Mouse (Mus musculus) megakaryocyte, embryonic 14.5 days (primary cell): Measurements from ENCODE around the gene Tpst2. TPM values are rescaled to one million over a fixed set of nuclear protein-coding genes. Genes with fewer than 3 reads are reported as not detected.

Experiments used
- H3K27me3 ChIP-seq: replicated peaks from 2 replicates; pipeline ENCODE3; 2012; ENCODE audit warnings: inconsistent platforms
- H3K36me3 ChIP-seq: replicated peaks from 2 replicates; pipeline ENCODE3; 2012; ENCODE audit warnings: low read length, inconsistent platforms, mixed read lengths
- H3K4me1 ChIP-seq: 2 replicates; pipeline ENCODE4 v1.6.1; 2012; ENCODE audit warnings: inconsistent platforms
- H3K4me3 ChIP-seq: replicated peaks from 2 replicates; pipeline ENCODE3; 2012; ENCODE audit warnings: moderate library complexity, mild to moderate bottlenecking, inconsistent platforms
- H3K9me3 ChIP-seq: 2 replicates; pipeline ENCODE4 v1.6.1; 2012; ENCODE audit warnings: inconsistent platforms
- FLI1 ChIP-seq: IDR thresholded peaks from 2 replicates; pipeline ENCODE4 v1.6.1; 2012; ENCODE audit warnings: low read length, inconsistent platforms, mixed read lengths
- GATA1 ChIP-seq: IDR thresholded peaks from 3 replicates; pipeline ENCODE4 v1.6.1; 2012; ENCODE audit warnings: mixed read lengths, low read length, inconsistent platforms, borderline replicate concordance
- polyA plus RNA-seq: library from polyadenylated mRNA; stranded (reverse); fragments of >175 nt; gene quantifications from 2 replicates; pipeline ENCODE4 v1.2.3, GENCODE M21; 2012; ENCODE audit warnings: low replicate concordance; ENCODE audit not compliant: insufficient read depth

The Tpst2 gene
- polyA plus RNA-seq, 1 experiment = 479 TPM

DNA sequence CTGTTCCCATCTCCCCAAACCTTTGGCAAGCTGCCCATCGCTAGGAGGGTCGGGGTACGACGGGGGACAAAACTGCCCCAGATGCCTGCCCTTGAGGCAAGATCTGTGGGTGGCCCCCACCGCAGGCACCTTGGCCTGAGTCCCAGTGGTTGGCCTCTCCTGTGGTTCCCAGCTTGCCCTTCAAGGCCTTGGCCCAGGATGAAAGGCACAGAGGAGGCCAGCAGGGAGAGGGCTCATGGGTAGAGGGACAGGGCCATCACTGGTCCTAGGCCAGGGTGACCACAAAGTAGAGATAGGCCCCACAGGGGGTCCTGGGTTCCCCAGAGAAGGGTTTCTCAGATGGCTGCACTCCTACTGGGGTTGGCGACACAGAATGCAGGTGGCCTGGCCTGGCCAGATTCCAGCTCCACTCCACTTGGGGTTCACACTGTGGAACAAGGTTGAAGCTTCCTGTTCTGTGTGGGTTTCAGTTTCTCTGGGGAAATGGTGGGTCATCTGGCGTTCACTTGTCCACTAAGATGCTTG lies 22.1 kb upstream of the Tpst2 start:
- TF ChIP-seq FLI1 = no peak
- TF ChIP-seq GATA1 = no peak
- Histone ChIP-seq H3K4me1 (peaks cover 95% of the 10 kb centered on the region), H3K27me3 (peaks cover 20% of the 10 kb centered on the region)

DNA sequence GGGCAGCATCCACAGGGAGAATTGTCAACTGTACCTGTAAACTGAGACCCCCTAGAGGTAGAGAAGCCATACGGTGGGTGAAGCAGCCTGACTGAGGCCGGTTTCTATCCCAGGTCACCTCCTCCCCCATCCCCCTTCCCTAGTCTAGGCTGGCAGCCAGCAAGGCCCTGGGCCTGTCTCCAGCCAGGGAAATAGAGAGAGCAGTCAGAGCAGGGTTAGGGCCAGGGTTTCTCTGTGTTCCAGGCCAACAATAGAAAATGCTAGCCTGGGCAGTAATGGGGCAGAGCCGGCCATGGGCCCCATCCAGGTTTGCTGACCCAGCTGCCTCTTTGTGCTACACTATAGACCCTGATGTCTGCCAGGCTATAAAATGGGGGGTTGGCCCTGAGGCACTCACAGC lies 21.1 kb upstream of the Tpst2 start, which contains the start of gene Crybb1:
Crybb1 (plus strand) TSS at position 390 of the 400 bp plus-strand sequence.
- TF ChIP-seq GATA1 (no peak), FLI1 (no peak)
- Histone ChIP-seq H3K4me3 (peak within 1 kb of the TSS; percentile 24), H3K4me1 (peaks cover 99% of the 10 kb centered on the region), H3K36me3 (peaks cover 3% of the 10 kb centered on the region), H3K9me3 (peaks cover 6% of the 10 kb centered on the region; the same call in 1 of the 2 replicates), H3K27me3 (peaks cover 30% of the 10 kb centered on the region)

More for the DNA sequence above, 22.1 kb upstream of the Tpst2 start:
- peaks cover 11% of the 10 kb centered on the region for H3K36me3 ChIP-seq
- H3K4me3 ChIP-seq = peak overlapping the region; percentile 24
- peaks cover 13% of the 10 kb centered on the region for H3K9me3 ChIP-seq

DNA sequence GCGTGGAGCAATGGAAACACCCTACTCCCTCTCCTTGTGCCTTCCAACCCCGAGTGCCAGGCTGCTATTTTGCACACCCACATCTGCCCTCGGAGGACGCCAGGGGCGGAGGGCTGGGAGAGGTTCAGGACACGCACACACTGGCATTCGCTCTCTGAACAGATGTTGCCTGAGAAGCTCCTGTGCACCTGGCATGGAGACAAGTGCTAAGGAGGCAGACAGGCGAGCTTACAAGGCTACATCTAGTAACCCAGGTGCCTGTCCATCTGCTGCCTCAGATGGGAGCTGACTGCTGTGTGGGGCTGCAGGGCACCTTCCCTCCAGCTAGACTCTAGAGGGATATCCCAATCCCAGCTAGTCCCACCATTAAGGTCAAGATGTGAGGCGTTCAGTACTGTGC lies 20.0 kb upstream of the Tpst2 start:
- Histone ChIP-seq H3K36me3 (peaks cover under 1% of the 10 kb centered on the region), H3K9me3 (no peaks in the 10 kb centered on the region), H3K4me3 (peak overlapping the region; percentile 24), H3K4me1 (peaks cover 94% of the 10 kb centered on the region), H3K27me3 (peaks cover 35% of the 10 kb centered on the region)
- TF ChIP-seq GATA1 (no peak), FLI1 (no peak)

DNA sequence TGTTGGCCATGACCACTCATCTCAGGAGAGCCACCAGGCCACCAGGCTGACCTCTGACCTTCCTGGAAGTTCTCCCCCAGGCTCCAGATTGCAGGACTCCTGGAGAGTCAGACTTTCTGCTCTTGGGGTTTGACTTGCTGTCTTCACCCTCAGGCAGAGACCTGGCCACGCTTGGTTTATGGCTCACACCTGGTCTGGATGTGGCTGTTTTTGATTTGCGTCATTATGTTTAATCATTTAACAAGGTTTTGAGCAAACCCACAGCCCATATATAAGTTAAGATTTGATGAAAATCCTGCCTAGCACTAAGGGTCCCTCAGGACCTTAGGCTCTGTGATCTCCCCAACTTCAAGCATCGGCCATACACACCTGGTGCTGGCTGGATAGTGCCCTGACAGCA lies 18.6 kb upstream of the Tpst2 start:
- H3K4me3 ChIP-seq = no peak overlapping the region
- no peak for TF ChIP-seq GATA1
- TF ChIP-seq FLI1 = no peak
- peaks cover 93% of the 10 kb centered on the region for H3K4me1 ChIP-seq
- H3K36me3 ChIP-seq = no peaks in the 10 kb centered on the region
- H3K27me3 ChIP-seq = peaks cover 43% of the 10 kb centered on the region
- H3K9me3 ChIP-seq = no peaks in the 10 kb centered on the region

DNA sequence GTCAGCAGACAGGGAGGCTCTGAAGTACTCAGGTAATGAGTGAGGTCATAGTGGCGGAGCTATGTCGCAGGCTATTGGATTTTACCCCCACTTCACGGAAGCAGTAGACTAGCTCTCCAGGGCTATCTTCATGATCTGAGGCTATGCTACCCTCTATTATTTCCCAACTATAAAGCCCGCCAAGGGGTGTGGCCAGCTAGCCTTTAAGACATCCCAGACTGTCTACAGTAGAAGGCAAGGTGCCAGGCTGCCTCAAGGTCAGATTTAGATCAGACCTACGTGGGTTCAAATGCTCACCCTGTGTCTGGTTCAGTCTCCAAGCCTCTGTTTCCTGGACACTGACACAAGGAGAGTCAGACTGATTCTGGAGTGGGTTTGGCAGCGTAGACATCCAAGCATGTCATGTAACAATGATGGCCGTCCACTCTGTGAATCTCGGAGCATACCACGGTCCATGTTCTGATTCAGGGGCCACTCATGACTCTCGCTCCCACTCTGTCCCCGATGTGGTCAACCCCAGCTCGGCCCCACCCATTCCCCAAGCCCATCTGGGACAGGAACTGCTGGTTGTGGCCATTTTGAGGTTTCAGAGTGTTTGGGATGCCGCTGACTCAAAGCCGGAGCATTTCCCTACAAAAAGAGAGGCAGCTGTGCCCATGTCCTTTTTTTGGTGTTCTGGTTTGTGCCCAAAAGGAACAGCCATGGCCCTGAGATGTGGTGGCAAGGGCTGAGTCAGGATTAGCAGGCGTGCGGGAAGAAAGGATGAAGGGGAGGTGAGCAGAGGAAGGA lies 16.4 kb upstream of the Tpst2 start:
- peaks cover 92% of the 10 kb centered on the region for H3K4me1 ChIP-seq
- TF ChIP-seq GATA1 = no peak
- no peak for TF ChIP-seq FLI1

DNA sequence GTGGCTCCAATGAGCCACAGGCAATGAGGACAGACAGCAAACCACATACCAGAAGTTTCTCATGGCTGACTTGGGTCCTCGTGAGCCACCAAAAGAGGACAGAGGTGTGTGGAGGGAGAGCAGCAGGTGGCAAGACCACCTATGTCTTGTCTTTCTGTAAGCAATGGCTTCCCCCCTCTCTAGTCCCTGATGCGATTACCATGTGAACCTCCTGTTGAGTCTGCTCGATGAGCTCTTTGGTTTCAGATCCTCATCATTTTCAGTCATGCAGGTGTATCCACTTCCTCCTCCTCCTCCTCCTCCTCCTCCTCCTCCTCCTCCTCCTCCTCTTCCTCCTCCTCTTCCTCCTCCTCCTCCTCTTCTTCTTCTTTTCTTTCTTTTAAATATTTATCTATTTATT lies 15.7 kb upstream of the Tpst2 start:
- Histone ChIP-seq H3K4me1 (peaks cover 92% of the 10 kb centered on the region), H3K9me3 (no peaks in the 10 kb centered on the region), H3K4me3 (no peak overlapping the region), H3K27me3 (peaks cover 61% of the 10 kb centered on the region), H3K36me3 (no peaks in the 10 kb centered on the region)
- TF ChIP-seq FLI1 (no peak), GATA1 (no peak)

More for the DNA sequence above, 16.4 kb upstream of the Tpst2 start:
- H3K4me3 ChIP-seq = no peak overlapping the region
- no peaks in the 10 kb centered on the region for H3K36me3 ChIP-seq
- peaks cover 58% of the 10 kb centered on the region for H3K27me3 ChIP-seq
- no peaks in the 10 kb centered on the region for H3K9me3 ChIP-seq

DNA sequence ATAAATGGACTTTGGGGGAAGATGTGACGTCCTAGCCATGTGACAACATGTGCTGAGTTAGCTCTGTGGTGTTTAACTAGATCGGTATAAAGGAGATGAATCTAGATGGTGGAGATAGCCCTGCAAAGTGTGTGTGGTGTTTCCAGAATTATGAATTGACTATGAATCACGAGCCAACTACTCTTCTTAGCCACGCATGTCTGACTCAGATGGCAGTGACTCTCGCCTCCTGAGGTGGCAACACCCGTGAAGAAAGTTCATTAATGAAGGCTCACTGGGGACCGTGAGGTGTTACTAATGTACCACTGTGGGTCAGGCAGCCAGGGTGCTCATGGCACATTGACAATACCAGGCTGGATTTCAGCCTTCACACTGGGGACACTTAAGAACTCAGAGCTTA lies 12.4 kb upstream of the Tpst2 start:
- Histone ChIP-seq H3K36me3 (no peaks in the 10 kb centered on the region), H3K4me3 (no peak overlapping the region), H3K4me1 (peaks cover 88% of the 10 kb centered on the region), H3K27me3 (peaks cover 70% of the 10 kb centered on the region), H3K9me3 (no peaks in the 10 kb centered on the region)
- TF ChIP-seq GATA1 = no peak
- TF ChIP-seq FLI1 = no peak

DNA sequence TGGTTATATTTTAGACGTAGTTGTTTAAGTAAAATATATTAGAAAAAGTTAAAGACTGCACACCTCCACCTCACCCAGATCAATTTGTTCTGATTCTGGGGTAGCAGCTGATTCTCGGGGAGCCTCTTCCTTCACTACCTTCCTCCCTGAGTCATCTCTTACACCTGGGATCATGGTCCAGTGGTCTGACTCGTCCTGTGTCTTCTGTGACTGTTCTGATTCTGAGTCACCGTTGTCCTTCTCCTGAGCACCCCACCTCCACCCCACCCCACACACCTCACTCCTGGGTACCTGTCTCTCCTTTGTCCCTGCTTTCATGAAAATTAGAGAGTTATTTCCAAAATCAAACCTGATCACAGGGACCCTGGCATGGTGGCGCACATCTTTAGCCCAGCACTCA lies 11.4 kb upstream of the Tpst2 start:
- H3K9me3 ChIP-seq = no peaks in the 10 kb centered on the region
- H3K27me3 ChIP-seq = peaks cover 69% of the 10 kb centered on the region
- H3K4me1 ChIP-seq = peaks cover 82% of the 10 kb centered on the region
- no peak for TF ChIP-seq GATA1
- no peak for TF ChIP-seq FLI1
- peak overlapping the region; percentile 25 for H3K4me3 ChIP-seq
- no peaks in the 10 kb centered on the region for H3K36me3 ChIP-seq

DNA sequence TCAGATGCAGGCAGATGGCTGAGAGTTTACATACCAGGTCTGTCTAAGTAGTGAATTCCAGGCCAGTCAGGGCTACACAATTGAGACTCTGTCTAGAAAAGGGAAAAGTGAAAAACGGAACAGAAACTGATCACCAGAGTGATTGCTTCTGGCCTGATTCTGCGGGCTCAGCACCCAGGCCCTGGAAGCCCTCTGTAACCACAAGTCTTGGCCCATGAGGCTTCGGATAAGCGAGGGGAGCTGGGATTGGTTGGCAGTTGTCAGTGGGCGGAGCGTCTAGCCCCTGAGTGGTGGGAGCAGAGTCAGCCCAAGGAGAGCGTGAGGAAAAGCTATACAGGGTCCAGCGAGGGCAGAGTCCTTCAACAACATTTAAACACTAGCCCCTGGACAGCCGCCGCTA lies 11.0 kb upstream of the Tpst2 start:
- H3K36me3 ChIP-seq = no peaks in the 10 kb centered on the region
- peaks cover 69% of the 10 kb centered on the region for H3K27me3 ChIP-seq
- H3K4me1 ChIP-seq = peaks cover 82% of the 10 kb centered on the region
- H3K4me3 ChIP-seq = peak overlapping the region; percentile 31
- no peak for TF ChIP-seq FLI1
- TF ChIP-seq GATA1 = no peak
- H3K9me3 ChIP-seq = no peaks in the 10 kb centered on the region

DNA sequence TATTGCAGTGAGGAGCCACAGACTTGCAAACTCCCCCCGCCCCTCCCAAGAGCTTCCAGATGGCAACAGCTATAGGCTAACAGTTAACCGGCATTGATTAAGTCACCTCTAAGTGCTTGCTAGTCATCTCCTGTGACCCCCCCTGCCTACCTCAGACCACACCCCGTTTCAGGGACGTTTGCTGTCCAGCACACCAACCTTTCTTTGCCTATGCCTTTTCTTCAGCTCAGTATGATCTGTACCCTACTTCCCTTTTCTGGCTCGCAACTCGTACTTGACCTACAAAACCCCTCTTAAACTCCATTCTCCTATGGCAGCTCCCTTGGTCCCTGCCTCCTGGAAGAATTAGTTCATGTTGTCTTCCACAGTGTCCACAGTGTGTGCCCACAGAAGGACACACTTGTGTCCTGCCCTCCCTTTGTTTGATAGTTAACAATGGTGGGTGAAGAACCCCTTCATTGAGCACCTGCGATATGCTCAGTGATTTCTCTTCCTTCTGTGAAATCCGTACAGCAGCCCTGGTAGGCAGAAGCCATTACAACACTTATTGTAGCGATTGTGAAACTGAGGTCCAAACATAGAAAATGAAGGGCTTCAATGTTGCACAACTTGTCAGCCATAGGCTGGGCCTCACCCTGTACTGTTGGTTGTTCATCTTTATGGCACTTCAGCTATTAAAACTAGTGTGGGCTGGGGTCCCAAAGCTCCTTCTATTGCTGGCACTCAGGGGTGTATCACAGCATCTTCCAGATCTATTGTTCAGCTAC lies 10.3 kb upstream of the Tpst2 start:
- Histone ChIP-seq H3K4me3 (peak overlapping the region; percentile 30), H3K4me1 (peaks cover 83% of the 10 kb centered on the region), H3K36me3 (no peaks in the 10 kb centered on the region), H3K27me3 (peaks cover 70% of the 10 kb centered on the region), H3K9me3 (no peaks in the 10 kb centered on the region)
- TF ChIP-seq FLI1 (no peak), GATA1 (no peak)
